Mouse (Mus musculus): Measurements from ENCODE around the gene Klk1b4.
"Not testable (repeated sequence)": the region's sequence is repeated elsewhere in the genome, so short reads cannot be mapped to it uniquely, and the experiment has no call there.

Gene Klk1b4

GRCm38 (mm10) chr7:44207135-44207534 lies at the start of gene Klk1b4:
Gene Klk1b4 (plus strand): TSS chr7:44207435.
- DNase-seq (ENCODE audit: low read depth, low spot score) = not testable (repeated sequence)

GRCm38 (mm10) chr7:44179299-44180045 lies 27.8 kb upstream of the Klk1b4 start:
- no peak for DNase-seq (ENCODE audit: low read depth, low spot score)

GRCm38 (mm10) chr7:44186516-44186915 lies 20.7 kb upstream of the Klk1b4 start:
- not testable (repeated sequence) for DNase-seq (ENCODE audit: low read depth, low spot score)

GRCm38 (mm10) chr7:44187936-44188335 lies 19.3 kb upstream of the Klk1b4 start, which contains the start of gene Klk1b24:
Gene Klk1b24 (plus strand): TSS chr7:44188236.
- not testable (repeated sequence) for DNase-seq (ENCODE audit: low read depth, low spot score)

- not testable (repeated sequence) for DNase-seq (ENCODE audit: low read depth, low spot score)
Measured at GRCm38 (mm10) chr7:44193466-44193865, 13.8 kb upstream of the Klk1b4 start.

- no peak for DNase-seq (ENCODE audit: low read depth, low spot score)
Measured at GRCm38 (mm10) chr7:44197891-44198290, 9.3 kb upstream of the Klk1b4 start, which contains the start of gene Klk1b3. Gene Klk1b3 (plus strand): TSS chr7:44198191.

GRCm38 (mm10) chr7:44208307-44208706 lies 1.1 kb downstream of the Klk1b4 start:
- DNase-seq (ENCODE audit: low read depth, low spot score) = no peak

GRCm38 (mm10) chr7:44215645-44216044 lies 8.4 kb downstream of the Klk1b4 start, which contains the start of gene Klk1b5:
Gene Klk1b5 (plus strand): TSS chr7:44215945.
- no peak for DNase-seq (ENCODE audit: low read depth, low spot score)

GRCm38 (mm10) chr7:44221601-44222000 lies 14.4 kb downstream of the Klk1b4 start:
- not testable (repeated sequence) for DNase-seq (ENCODE audit: low read depth, low spot score)

GRCm38 (mm10) chr7:44222335-44222734 lies 15.1 kb downstream of the Klk1b4 start:
- not testable (repeated sequence) for DNase-seq (ENCODE audit: low read depth, low spot score)

GRCm38 (mm10) chr7:44225076-44225475 lies 17.8 kb downstream of the Klk1b4 start, which contains the start of gene Klk1:
Gene Klk1 (plus strand): TSS chr7:44225360.
- no peak for DNase-seq (ENCODE audit: low read depth, low spot score)

- no peak for DNase-seq (ENCODE audit: low read depth, low spot score)
Measured at GRCm38 (mm10) chr7:44235909-44236308, 28.7 kb downstream of the Klk1b4 start, which contains the start of gene Gm36864. Gene Gm36864 (plus strand): TSS chr7:44236177.

- no peak for DNase-seq (ENCODE audit: low read depth, low spot score)
Measured at GRCm38 (mm10) chr7:44239913-44240312, 32.7 kb downstream of the Klk1b4 start.

GRCm38 (mm10) chr7:44240712-44241111 lies 33.5 kb downstream of the Klk1b4 start:
- DNase-seq (ENCODE audit: low read depth, low spot score) = no peak

GRCm38 (mm10) chr7:44241163-44241562 lies 33.9 kb downstream of the Klk1b4 start:
- peak; percentile 58 for DNase-seq (ENCODE audit: low read depth, low spot score)

- no peak for DNase-seq (ENCODE audit: low read depth, low spot score)
Measured at GRCm38 (mm10) chr7:44244080-44244479, 36.8 kb downstream of the Klk1b4 start.

GRCm38 (mm10) chr7:44246055-44246983 lies 39.1 kb downstream of the Klk1b4 start, which contains the start of the genes 1700028J19Rik and 2410002F23Rik:
Gene 1700028J19Rik (minus strand): TSS chr7:44246695.
Gene 2410002F23Rik (plus strand): TSS chr7:44246722.
- DNase-seq (ENCODE audit: low read depth, low spot score) = peak; percentile 94

GRCm38 (mm10) chr7:44246984-44247470 lies 39.8 kb downstream of the Klk1b4 start:
- DNase-seq (ENCODE audit: low read depth, low spot score) = peak; percentile 78

- DNase-seq (ENCODE audit: low read depth, low spot score) = no peak
Measured at GRCm38 (mm10) chr7:44247971-44248370, 40.7 kb downstream of the Klk1b4 start.

GRCm38 (mm10) chr7:44249248-44249647 lies 42.0 kb downstream of the Klk1b4 start:
- DNase-seq (ENCODE audit: low read depth, low spot score) = no peak

GRCm38 (mm10) chr7:44250732-44251275 lies 43.6 kb downstream of the Klk1b4 start:
- DNase-seq (ENCODE audit: low read depth, low spot score) = not testable (repeated sequence)

Data from brain, adult 2 months (tissue).